Mouse (Mus musculus): ENCODE results near the gene Cox6b2. TPM values are rescaled to one million over a fixed set of nuclear protein-coding genes. Genes with fewer than 3 reads are reported as not detected.
"Not testable (repeated sequence)": the region's sequence is repeated elsewhere in the genome, so short reads cannot be mapped to it uniquely, and the experiment has no call there.

Gene Cox6b2
- 34.9 and 35.6 TPM in 2 replicates for polyA plus RNA-seq (2015; fragmentation: Nextera tagmentation; extraction: Ambion mirVana)

GRCm38 (mm10) chr7:4752821-4753570 lies at the start of gene Cox6b2:
TSS of gene Cox6b2 (minus strand) at chr7:4753094.
- peak; percentile 88 for ATAC-seq (replicated peaks; ENCODE audit: insufficient number of reproducible peaks, insufficient read depth, low FRiP score, low read depth)
- H3K27ac ChIP-seq: peak within 1 kb of the TSS; percentile 48

GRCm38 (mm10) chr7:4802247-4802646 lies 49.4 kb upstream of the Cox6b2 start:
- peaks cover 31% of the 10 kb centered on the region for H3K36me3 ChIP-seq
- H3K9me3 ChIP-seq (replicated peaks): no peaks in the 10 kb centered on the region
- H3K4me2 ChIP-seq: no peak overlapping the region
- no peak for ATAC-seq (replicated peaks; ENCODE audit: insufficient number of reproducible peaks, insufficient read depth, low FRiP score, low read depth)
- H3K27ac ChIP-seq: no peak overlapping the region
- H3K4me3 ChIP-seq: no peak overlapping the region
- no peak overlapping the region for H3K9ac ChIP-seq
- no peaks in the 10 kb centered on the region for H3K4me1 ChIP-seq (replicated peaks)
- H3K27me3 ChIP-seq: no peaks in the 10 kb centered on the region

More at GRCm38 (mm10) chr7:4752821-4753570, at the start of gene Cox6b2:
- Histone ChIP-seq H3K27me3 (no peaks in the 10 kb centered on the region), H3K9ac (peak within 1 kb of the TSS; percentile 10; the same call in 1 of the 2 replicates), H3K9me3 (replicated peaks) (no peaks in the 10 kb centered on the region), H3K4me2 (peak within 1 kb of the TSS; percentile 72), H3K4me3 (peak within 1 kb of the TSS; percentile 50), H3K4me1 (replicated peaks) (peaks cover 16% of the 10 kb centered on the region), H3K36me3 (no peaks in the 10 kb centered on the region)
- 2% methylated on average over 24 of the region's 24 CpGs for WGBS

GRCm38 (mm10) chr7:4795767-4796433 lies 43.0 kb upstream of the Cox6b2 start:
- WGBS: 68% methylated on average over 7 of the region's 7 CpGs
- Histone ChIP-seq H3K27ac (no peak overlapping the region), H3K4me2 (no peak overlapping the region), H3K4me1 (replicated peaks) (peaks cover 10% of the 10 kb centered on the region), H3K9me3 (replicated peaks) (no peaks in the 10 kb centered on the region), H3K4me3 (no peak overlapping the region), H3K36me3 (peaks cover 40% of the 10 kb centered on the region), H3K27me3 (no peaks in the 10 kb centered on the region), H3K9ac (no peak overlapping the region)
- no peak for ATAC-seq (replicated peaks; ENCODE audit: insufficient number of reproducible peaks, insufficient read depth, low FRiP score, low read depth)

GRCm38 (mm10) chr7:4794631-4795168 lies 41.8 kb upstream of the Cox6b2 start:
- Histone ChIP-seq H3K9ac (no peak overlapping the region), H3K4me1 (replicated peaks) (peaks cover 10% of the 10 kb centered on the region), H3K9me3 (replicated peaks) (no peaks in the 10 kb centered on the region), H3K4me2 (no peak overlapping the region), H3K36me3 (peaks cover 40% of the 10 kb centered on the region), H3K4me3 (peak overlapping the region; percentile 95; the same call in 1 of the 2 replicates), H3K27me3 (no peaks in the 10 kb centered on the region), H3K27ac (no peak overlapping the region)
- ATAC-seq (replicated peaks; ENCODE audit: insufficient number of reproducible peaks, insufficient read depth, low FRiP score, low read depth): no peak
- WGBS: 75% methylated on average over 3 of the region's 3 CpGs

GRCm38 (mm10) chr7:4793674-4794073 lies 40.8 kb upstream of the Cox6b2 start:
- ATAC-seq (replicated peaks; ENCODE audit: insufficient number of reproducible peaks, insufficient read depth, low FRiP score, low read depth): no peak
- H3K4me2 ChIP-seq: peak overlapping the region; percentile 72
- peak overlapping the region; percentile 95 for H3K4me3 ChIP-seq
- H3K9ac ChIP-seq: peak overlapping the region; percentile 95
- 32% methylated on average over 4 of the region's 4 CpGs for WGBS
- H3K27ac ChIP-seq: peak overlapping the region; percentile 97; the same call in 1 of the 2 replicates
- H3K9me3 ChIP-seq (replicated peaks): no peaks in the 10 kb centered on the region
- H3K4me1 ChIP-seq (replicated peaks): peaks cover 19% of the 10 kb centered on the region
- peaks cover 40% of the 10 kb centered on the region for H3K36me3 ChIP-seq
- no peaks in the 10 kb centered on the region for H3K27me3 ChIP-seq

GRCm38 (mm10) chr7:4793248-4793647 lies 40.4 kb upstream of the Cox6b2 start:
- peak overlapping the region; percentile 97 for H3K27ac ChIP-seq
- not testable (repeated sequence) for H3K27me3 ChIP-seq; H3K9me3 ChIP-seq (replicated peaks); ATAC-seq (replicated peaks; ENCODE audit: insufficient number of reproducible peaks, insufficient read depth, low FRiP score, low read depth)
- peak overlapping the region; percentile 72 for H3K4me2 ChIP-seq
- peak overlapping the region; percentile 95 for H3K9ac ChIP-seq
- WGBS: under 1% methylated on average over 31 of the region's 31 CpGs
- peaks cover 40% of the 10 kb centered on the region for H3K36me3 ChIP-seq
- peaks cover 23% of the 10 kb centered on the region for H3K4me1 ChIP-seq (replicated peaks)
- peak overlapping the region; percentile 95 for H3K4me3 ChIP-seq

- H3K4me1 ChIP-seq (replicated peaks): peaks cover 24% of the 10 kb centered on the region
- peak within 1 kb of the TSS; percentile 97 for H3K27ac ChIP-seq
- peaks cover 36% of the 10 kb centered on the region for H3K36me3 ChIP-seq
- H3K4me2 ChIP-seq: peak within 1 kb of the TSS; percentile 75
- peak within 1 kb of the TSS; percentile 95 for H3K9ac ChIP-seq
- 1% methylated on average over 54 of the region's 54 CpGs for WGBS
- H3K9me3 ChIP-seq (replicated peaks): no peaks in the 10 kb centered on the region
- peak within 1 kb of the TSS; percentile 95 for H3K4me3 ChIP-seq
- peak; percentile 89 for ATAC-seq (replicated peaks; ENCODE audit: insufficient number of reproducible peaks, insufficient read depth, low FRiP score, low read depth)
- no peaks in the 10 kb centered on the region for H3K27me3 ChIP-seq
Observed at GRCm38 (mm10) chr7:4792278-4793212, 39.7 kb upstream of the Cox6b2 start, which contains the start of gene Rpl28. TSS of gene Rpl28 (plus strand) at chr7:4792874.

- peak within 1 kb of the TSS; percentile 57 for H3K27ac ChIP-seq
- peak within 1 kb of the TSS; percentile 63 for H3K4me3 ChIP-seq
- peak within 1 kb of the TSS; percentile 78 for H3K9ac ChIP-seq
- H3K27me3 ChIP-seq: no peaks in the 10 kb centered on the region
- H3K36me3 ChIP-seq: peaks cover 6% of the 10 kb centered on the region
- peak within 1 kb of the TSS; percentile 94 for H3K4me2 ChIP-seq
- WGBS: 8% methylated on average over 40 of the region's 40 CpGs
- peaks cover 22% of the 10 kb centered on the region for H3K4me1 ChIP-seq (replicated peaks)
- no peak for ATAC-seq (replicated peaks; ENCODE audit: insufficient number of reproducible peaks, insufficient read depth, low FRiP score, low read depth)
- no peaks in the 10 kb centered on the region for H3K9me3 ChIP-seq (replicated peaks)
Observed at GRCm38 (mm10) chr7:4789436-4789935, 36.6 kb upstream of the Cox6b2 start, which contains the start of gene Tmem238. TSS of gene Tmem238 (minus strand) at chr7:4789656.

GRCm38 (mm10) chr7:4788499-4789435 lies 35.9 kb upstream of the Cox6b2 start:
- 1% methylated on average over 64 of the region's 64 CpGs for WGBS
- H3K4me1 ChIP-seq (replicated peaks): peaks cover 16% of the 10 kb centered on the region
- H3K27me3 ChIP-seq: peaks cover 4% of the 10 kb centered on the region; the same call in 1 of the 2 replicates
- H3K36me3 ChIP-seq: no peaks in the 10 kb centered on the region
- peak; percentile 47 for ATAC-seq (replicated peaks; ENCODE audit: insufficient number of reproducible peaks, insufficient read depth, low FRiP score, low read depth)
- no peaks in the 10 kb centered on the region for H3K9me3 ChIP-seq (replicated peaks)
- peak overlapping the region; percentile 57 for H3K27ac ChIP-seq
- H3K4me2 ChIP-seq: peak overlapping the region; percentile 94
- H3K4me3 ChIP-seq: peak overlapping the region; percentile 63
- peak overlapping the region; percentile 78 for H3K9ac ChIP-seq
